Mouse (Mus musculus) heart, adult 2 months (tissue): ENCODE measurements around the gene Insl6.

ENCODE experiments used
- CTCF ChIP-seq: fragments of 200-600 bp; IDR thresholded peaks from 2 replicates; pipeline ENCODE4 v1.8.1; 2022; ENCODE audit warnings: antibody characterized with exemption, mild to moderate bottlenecking, moderate library complexity
- EP300 ChIP-seq: fragments of 200-500 bp; IDR thresholded peaks from 2 replicates; pipeline ENCODE4 v1.6.1; 2011; ENCODE audit warnings: low read depth, low read length, control low read depth; ENCODE audit not compliant: insufficient read depth
- POLR2A ChIP-seq: fragments of 200-500 bp; IDR thresholded peaks from 2 replicates; pipeline ENCODE4 v1.6.1; 2011; ENCODE audit warnings: mild to moderate bottlenecking, low read depth, low read length, control low read depth; ENCODE audit not compliant: insufficient read depth

DNA sequence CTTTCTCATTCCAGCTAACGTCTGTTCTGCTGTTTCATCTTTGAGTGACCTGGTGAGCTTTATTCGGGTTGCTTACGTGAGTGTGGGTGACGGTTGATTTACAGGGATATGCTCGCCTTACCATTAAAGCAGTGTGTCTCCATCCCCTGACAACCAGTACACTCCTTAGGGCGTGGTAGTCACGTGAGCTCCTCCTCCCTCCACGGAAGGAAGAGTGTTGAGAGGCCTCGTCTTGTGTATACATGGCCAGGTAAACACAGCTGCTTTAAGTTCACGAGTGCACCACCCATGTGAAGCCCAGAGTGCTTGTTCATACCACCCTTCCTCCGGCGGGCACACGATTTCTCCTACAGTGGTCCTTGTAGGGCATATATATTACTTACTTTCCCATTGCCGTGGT is 33.6 kb downstream of the Insl6 start:
- no peak for TF ChIP-seq POLR2A
- no peak for TF ChIP-seq CTCF
- TF ChIP-seq EP300, result no peak
